Mouse (Mus musculus): Measurements from ENCODE around the gene Tmem41b.
A peak's percentile ranks its signal among the peaks of the same experiment; 100 is the strongest.
"Not testable (repeated sequence)": the region's sequence is repeated elsewhere in the genome, so short reads cannot be mapped to it uniquely, and the experiment has no call there.

The Tmem41b gene

GRCm38 (mm10) chr7:109977131-109977530, 9.6 kb downstream of the Tmem41b start:
- not testable (repeated sequence) for DNase-seq (ENCODE audit: low read depth)

- DNase-seq (ENCODE audit: low read depth): no peak
Observed at GRCm38 (mm10) chr7:109975966-109976715, 10.6 kb downstream of the Tmem41b start.

- no peak for DNase-seq (ENCODE audit: low read depth)
Observed at GRCm38 (mm10) chr7:109969542-109969941, 17.2 kb downstream of the Tmem41b start.

GRCm38 (mm10) chr7:109968924-109969450, 17.7 kb downstream of the Tmem41b start:
- no peak for DNase-seq (ENCODE audit: low read depth)

- no peak for DNase-seq (ENCODE audit: low read depth)
Observed at GRCm38 (mm10) chr7:109967805-109968579, 18.7 kb downstream of the Tmem41b start.

- DNase-seq (ENCODE audit: low read depth): no peak
Observed at GRCm38 (mm10) chr7:109965658-109966057, 21.1 kb downstream of the Tmem41b start.

- DNase-seq (ENCODE audit: low read depth): no peak
Observed at GRCm38 (mm10) chr7:109963707-109964106, 23.0 kb downstream of the Tmem41b start.

- peak; percentile 54 for DNase-seq (ENCODE audit: low read depth)
Observed at GRCm38 (mm10) chr7:109962596-109962995, 24.1 kb downstream of the Tmem41b start.

- no peak for DNase-seq (ENCODE audit: low read depth)
Observed at GRCm38 (mm10) chr7:109961570-109961969, 25.2 kb downstream of the Tmem41b start.

- DNase-seq (ENCODE audit: low read depth): no peak
Observed at GRCm38 (mm10) chr7:109960613-109961154, 26.0 kb downstream of the Tmem41b start.

GRCm38 (mm10) chr7:109959716-109960612, 26.8 kb downstream of the Tmem41b start, which contains the start of gene Dennd5a:
Dennd5a (minus strand) TSS chr7:109960470.
- no peak for DNase-seq (ENCODE audit: low read depth)

- no peak for DNase-seq (ENCODE audit: low read depth)
Observed at GRCm38 (mm10) chr7:109958843-109959715, 27.6 kb downstream of the Tmem41b start.

GRCm38 (mm10) chr7:109957996-109958789, 28.5 kb downstream of the Tmem41b start:
- DNase-seq (ENCODE audit: low read depth): no peak

- no peak for DNase-seq (ENCODE audit: low read depth)
Observed at GRCm38 (mm10) chr7:109954622-109955401, 31.9 kb downstream of the Tmem41b start.

GRCm38 (mm10) chr7:109951297-109951696, 35.4 kb downstream of the Tmem41b start:
- no peak for DNase-seq (ENCODE audit: low read depth)

- no peak for DNase-seq (ENCODE audit: low read depth)
Observed at GRCm38 (mm10) chr7:109944421-109945034, 42.2 kb downstream of the Tmem41b start.

- DNase-seq (ENCODE audit: low read depth): no peak
Observed at GRCm38 (mm10) chr7:109929628-109930027, 57.1 kb downstream of the Tmem41b start.

- no peak for DNase-seq (ENCODE audit: low read depth)
Observed at GRCm38 (mm10) chr7:109928365-109928764, 58.4 kb downstream of the Tmem41b start.

Data from fibroblast of lung, adult 2 months (primary cell).